Mouse (Mus musculus): ENCODE measurements around the gene Wnk1. TPM values are rescaled to one million over a fixed set of nuclear protein-coding genes. Genes with fewer than 3 reads are reported as not detected.

The Wnk1 gene
- polyA plus RNA-seq, 1 experiment from 2014 or later, result 37.9 TPM

DNA sequence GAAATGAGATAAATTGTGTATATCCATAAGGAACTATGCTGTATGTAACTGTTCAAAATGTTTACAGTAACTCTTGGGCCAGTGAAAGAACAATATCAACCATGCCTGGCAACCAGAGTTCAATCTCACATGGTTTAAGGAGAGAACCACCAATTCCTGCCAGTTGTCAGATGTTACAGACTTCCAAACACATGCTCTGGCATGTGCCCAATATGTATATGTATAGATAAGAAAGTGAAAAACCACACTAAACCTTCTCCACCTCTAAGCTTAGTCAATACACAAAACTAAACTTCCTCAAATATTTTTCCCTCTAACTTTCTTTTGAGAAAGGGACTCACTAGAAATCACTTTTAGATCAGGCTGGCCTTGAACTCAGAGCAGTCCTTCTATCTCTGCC, 13.9 kb downstream of the Wnk1 start:
- Histone ChIP-seq H3K9me3 (replicated peaks; ENCODE audit: control insufficient read depth, low read length) (no peaks in the 10 kb centered on the region), H3K36me3 (ENCODE audit: control insufficient read depth, insufficient read depth, low read length) (0 out of 2 replicates have a peak, but pooled peaks cover 4% of the 10 kb centered on the region), H3K4me3 (ENCODE audit: low read depth, low read length) (no peak overlapping the region), H3K4me2 (ENCODE audit: low read length) (no peak overlapping the region), H3K27ac (ENCODE audit: low read depth, low read length) (no peak overlapping the region), H3K9ac (ENCODE audit: low read length) (no peak overlapping the region), H3K4me1 (ENCODE audit: control insufficient read depth, insufficient read depth, low read length) (no peaks in the 10 kb centered on the region), H3K27me3 (replicated peaks; ENCODE audit: control insufficient read depth, insufficient read depth, low read length) (no peaks in the 10 kb centered on the region)
- DNase-seq (ENCODE audit: low spot score) (no peak), ATAC-seq (no peak)

- H3K27ac ChIP-seq (ENCODE audit: low read depth, low read length), result no peak overlapping the region
- no peak for DNase-seq (ENCODE audit: low spot score)
- no peak overlapping the region for H3K9ac ChIP-seq (ENCODE audit: low read length)
- no peak overlapping the region for H3K4me3 ChIP-seq (ENCODE audit: low read depth, low read length)
- H3K4me1 ChIP-seq (ENCODE audit: control insufficient read depth, insufficient read depth, low read length), result no peaks in the 10 kb centered on the region
- no peaks in the 10 kb centered on the region for H3K27me3 ChIP-seq (replicated peaks; ENCODE audit: control insufficient read depth, insufficient read depth, low read length)
- H3K36me3 ChIP-seq (ENCODE audit: control insufficient read depth, insufficient read depth, low read length), result 0 out of 2 replicates have a peak, but pooled peaks cover 4% of the 10 kb centered on the region
- no peak for ATAC-seq
- WGBS, result 76% methylated on average over 1 of the region's 1 CpGs
- H3K4me2 ChIP-seq (ENCODE audit: low read length), result no peak overlapping the region
- no peaks in the 10 kb centered on the region for H3K9me3 ChIP-seq (replicated peaks; ENCODE audit: control insufficient read depth, low read length)
Observed at GRCm38 (mm10) chr6:120023746-120024145, 14.7 kb downstream of the Wnk1 start.

DNA sequence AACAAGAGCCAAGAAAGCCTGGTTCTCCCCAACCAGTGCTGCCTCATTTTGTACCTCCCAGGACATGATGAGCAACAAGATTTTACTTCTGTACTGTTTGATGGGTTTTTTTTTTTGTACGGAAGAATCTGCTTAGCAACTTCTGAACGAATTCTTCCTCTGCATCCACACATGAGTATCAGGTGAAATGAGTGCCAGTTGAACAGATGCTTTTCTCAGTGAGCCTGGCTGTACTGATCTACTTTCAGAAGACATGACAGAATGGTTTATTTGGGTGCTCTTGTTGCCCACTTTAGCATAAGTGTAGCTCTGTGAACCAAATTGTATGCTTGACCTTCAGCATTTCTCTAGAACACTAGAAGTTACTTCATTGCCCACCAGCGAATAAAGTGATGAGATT, 16.4 kb downstream of the Wnk1 start:
- 90% methylated on average over 3 of the region's 3 CpGs for WGBS

DNA sequence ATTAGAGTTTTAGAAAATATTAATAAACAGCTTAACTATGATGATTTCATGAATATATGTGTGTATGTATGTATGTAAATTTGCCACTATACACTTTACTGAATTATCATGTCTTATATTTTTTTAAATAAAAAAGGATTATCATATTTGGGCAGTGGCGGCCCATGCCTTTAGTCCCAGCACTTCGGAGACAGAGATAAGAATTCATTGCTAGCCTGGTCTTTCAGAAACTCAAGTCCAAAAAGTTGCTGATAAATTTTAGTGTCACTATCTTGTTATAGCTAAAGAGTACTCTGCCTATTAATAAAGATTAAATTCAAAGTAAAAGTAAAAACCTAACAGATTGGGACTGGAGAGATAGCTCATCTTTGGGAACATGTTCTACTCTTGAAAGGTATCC, 18.8 kb downstream of the Wnk1 start:
- no peak for ATAC-seq
- Histone ChIP-seq H3K36me3 (ENCODE audit: control insufficient read depth, insufficient read depth, low read length) (no peaks in the 10 kb centered on the region), H3K9ac (ENCODE audit: low read length) (no peak overlapping the region), H3K9me3 (replicated peaks; ENCODE audit: control insufficient read depth, low read length) (no peaks in the 10 kb centered on the region), H3K4me3 (ENCODE audit: low read depth, low read length) (no peak overlapping the region), H3K27me3 (replicated peaks; ENCODE audit: control insufficient read depth, insufficient read depth, low read length) (no peaks in the 10 kb centered on the region), H3K27ac (ENCODE audit: low read depth, low read length) (no peak overlapping the region), H3K4me2 (ENCODE audit: low read length) (no peak overlapping the region), H3K4me1 (ENCODE audit: control insufficient read depth, insufficient read depth, low read length) (no peaks in the 10 kb centered on the region)
- DNase-seq (ENCODE audit: low spot score), result no peak
- 99% methylated on average over 2 of the region's 2 CpGs for WGBS

More for the DNA sequence above, 16.4 kb downstream of the Wnk1 start:
- no peak overlapping the region for H3K9ac ChIP-seq (ENCODE audit: low read length)
- H3K27me3 ChIP-seq (replicated peaks; ENCODE audit: control insufficient read depth, insufficient read depth, low read length), result no peaks in the 10 kb centered on the region
- H3K4me3 ChIP-seq (ENCODE audit: low read depth, low read length), result no peak overlapping the region
- no peaks in the 10 kb centered on the region for H3K4me1 ChIP-seq (ENCODE audit: control insufficient read depth, insufficient read depth, low read length)
- ATAC-seq, result no peak
- no peaks in the 10 kb centered on the region for H3K9me3 ChIP-seq (replicated peaks; ENCODE audit: control insufficient read depth, low read length)
- no peak for DNase-seq (ENCODE audit: low spot score)
- no peak overlapping the region for H3K4me2 ChIP-seq (ENCODE audit: low read length)
- 0 out of 2 replicates have a peak, but pooled peaks cover 4% of the 10 kb centered on the region for H3K36me3 ChIP-seq (ENCODE audit: control insufficient read depth, insufficient read depth, low read length)
- no peak overlapping the region for H3K27ac ChIP-seq (ENCODE audit: low read depth, low read length)

GRCm38 (mm10) chr6:120013125-120013524, 25.3 kb downstream of the Wnk1 start:
- Histone ChIP-seq H3K36me3 (ENCODE audit: control insufficient read depth, insufficient read depth, low read length) (no peaks in the 10 kb centered on the region), H3K27me3 (replicated peaks; ENCODE audit: control insufficient read depth, insufficient read depth, low read length) (no peaks in the 10 kb centered on the region), H3K4me3 (ENCODE audit: low read depth, low read length) (no peak overlapping the region), H3K9me3 (replicated peaks; ENCODE audit: control insufficient read depth, low read length) (no peaks in the 10 kb centered on the region), H3K27ac (ENCODE audit: low read depth, low read length) (no peak overlapping the region), H3K9ac (ENCODE audit: low read length) (no peak overlapping the region), H3K4me2 (ENCODE audit: low read length) (no peak overlapping the region), H3K4me1 (ENCODE audit: control insufficient read depth, insufficient read depth, low read length) (no peaks in the 10 kb centered on the region)
- DNase-seq (ENCODE audit: low spot score) (no peak), ATAC-seq (no peak)
- 91% methylated on average over 1 of the region's 1 CpGs for WGBS

GRCm38 (mm10) chr6:120011440-120011839, 27.0 kb downstream of the Wnk1 start:
- no peak overlapping the region for H3K9ac ChIP-seq (ENCODE audit: low read length)
- H3K27me3 ChIP-seq (replicated peaks; ENCODE audit: control insufficient read depth, insufficient read depth, low read length), result no peaks in the 10 kb centered on the region
- ATAC-seq (no peak), DNase-seq (ENCODE audit: low spot score) (no peak)
- no peak overlapping the region for H3K4me2 ChIP-seq (ENCODE audit: low read length)
- H3K4me3 ChIP-seq (ENCODE audit: low read depth, low read length), result no peak overlapping the region
- no peaks in the 10 kb centered on the region for H3K9me3 ChIP-seq (replicated peaks; ENCODE audit: control insufficient read depth, low read length)
- 98% methylated on average over 1 of the region's 1 CpGs for WGBS
- no peaks in the 10 kb centered on the region for H3K36me3 ChIP-seq (ENCODE audit: control insufficient read depth, insufficient read depth, low read length)
- no peak overlapping the region for H3K27ac ChIP-seq (ENCODE audit: low read depth, low read length)
- no peaks in the 10 kb centered on the region for H3K4me1 ChIP-seq (ENCODE audit: control insufficient read depth, insufficient read depth, low read length)

DNA sequence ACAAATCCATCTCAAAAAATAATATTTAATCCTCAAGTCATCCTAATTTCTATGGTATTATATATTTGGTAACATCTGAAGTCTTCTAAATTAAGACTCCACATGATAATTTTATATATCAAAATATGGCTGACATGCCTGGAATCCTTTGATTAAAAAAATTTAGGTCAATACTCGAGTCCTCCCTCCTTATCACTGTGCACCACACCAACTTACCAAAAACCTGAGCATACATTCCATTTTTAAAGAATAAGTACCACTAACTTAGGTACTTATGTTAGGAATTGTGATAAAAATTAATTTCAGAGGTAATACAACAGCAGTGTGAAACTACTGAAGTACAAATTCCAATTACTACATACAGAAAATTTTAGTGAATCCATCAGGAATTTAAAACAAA, 27.5 kb downstream of the Wnk1 start:
- Histone ChIP-seq H3K4me3 (ENCODE audit: low read depth, low read length) (no peak overlapping the region), H3K4me1 (ENCODE audit: control insufficient read depth, insufficient read depth, low read length) (no peaks in the 10 kb centered on the region), H3K9ac (ENCODE audit: low read length) (no peak overlapping the region), H3K4me2 (ENCODE audit: low read length) (no peak overlapping the region), H3K27ac (ENCODE audit: low read depth, low read length) (no peak overlapping the region), H3K27me3 (replicated peaks; ENCODE audit: control insufficient read depth, insufficient read depth, low read length) (no peaks in the 10 kb centered on the region), H3K36me3 (ENCODE audit: control insufficient read depth, insufficient read depth, low read length) (no peaks in the 10 kb centered on the region), H3K9me3 (replicated peaks; ENCODE audit: control insufficient read depth, low read length) (no peaks in the 10 kb centered on the region)
- 91% methylated on average over 1 of the region's 1 CpGs for WGBS
- DNase-seq (ENCODE audit: low spot score) (no peak), ATAC-seq (no peak)

- Histone ChIP-seq H3K9ac (ENCODE audit: low read length) (no peak overlapping the region), H3K4me1 (ENCODE audit: control insufficient read depth, insufficient read depth, low read length) (no peaks in the 10 kb centered on the region), H3K9me3 (replicated peaks; ENCODE audit: control insufficient read depth, low read length) (no peaks in the 10 kb centered on the region), H3K27ac (ENCODE audit: low read depth, low read length) (no peak overlapping the region), H3K27me3 (replicated peaks; ENCODE audit: control insufficient read depth, insufficient read depth, low read length) (no peaks in the 10 kb centered on the region), H3K36me3 (ENCODE audit: control insufficient read depth, insufficient read depth, low read length) (no peaks in the 10 kb centered on the region), H3K4me3 (ENCODE audit: low read depth, low read length) (no peak overlapping the region), H3K4me2 (ENCODE audit: low read length) (no peak overlapping the region)
- ATAC-seq (no peak), DNase-seq (ENCODE audit: low spot score) (no peak)
Observed at GRCm38 (mm10) chr6:120010535-120010934, 27.9 kb downstream of the Wnk1 start.

GRCm38 (mm10) chr6:120001718-120002117, 36.8 kb downstream of the Wnk1 start:
- ATAC-seq, result no peak
- no peak overlapping the region for H3K4me2 ChIP-seq (ENCODE audit: low read length)
- no peaks in the 10 kb centered on the region for H3K27me3 ChIP-seq (replicated peaks; ENCODE audit: control insufficient read depth, insufficient read depth, low read length)
- DNase-seq (ENCODE audit: low spot score), result peak; percentile 72
- H3K36me3 ChIP-seq (ENCODE audit: control insufficient read depth, insufficient read depth, low read length), result 0 out of 2 replicates have a peak, but pooled peaks cover 4% of the 10 kb centered on the region
- H3K9ac ChIP-seq (ENCODE audit: low read length), result no peak overlapping the region
- no peak overlapping the region for H3K27ac ChIP-seq (ENCODE audit: low read depth, low read length)
- no peaks in the 10 kb centered on the region for H3K4me1 ChIP-seq (ENCODE audit: control insufficient read depth, insufficient read depth, low read length)
- no peak overlapping the region for H3K4me3 ChIP-seq (ENCODE audit: low read depth, low read length)
- H3K9me3 ChIP-seq (replicated peaks; ENCODE audit: control insufficient read depth, low read length), result no peaks in the 10 kb centered on the region
